Comparison of ENCODE assay signal across 7 mouse cellular contexts in the genomic region with DNA sequence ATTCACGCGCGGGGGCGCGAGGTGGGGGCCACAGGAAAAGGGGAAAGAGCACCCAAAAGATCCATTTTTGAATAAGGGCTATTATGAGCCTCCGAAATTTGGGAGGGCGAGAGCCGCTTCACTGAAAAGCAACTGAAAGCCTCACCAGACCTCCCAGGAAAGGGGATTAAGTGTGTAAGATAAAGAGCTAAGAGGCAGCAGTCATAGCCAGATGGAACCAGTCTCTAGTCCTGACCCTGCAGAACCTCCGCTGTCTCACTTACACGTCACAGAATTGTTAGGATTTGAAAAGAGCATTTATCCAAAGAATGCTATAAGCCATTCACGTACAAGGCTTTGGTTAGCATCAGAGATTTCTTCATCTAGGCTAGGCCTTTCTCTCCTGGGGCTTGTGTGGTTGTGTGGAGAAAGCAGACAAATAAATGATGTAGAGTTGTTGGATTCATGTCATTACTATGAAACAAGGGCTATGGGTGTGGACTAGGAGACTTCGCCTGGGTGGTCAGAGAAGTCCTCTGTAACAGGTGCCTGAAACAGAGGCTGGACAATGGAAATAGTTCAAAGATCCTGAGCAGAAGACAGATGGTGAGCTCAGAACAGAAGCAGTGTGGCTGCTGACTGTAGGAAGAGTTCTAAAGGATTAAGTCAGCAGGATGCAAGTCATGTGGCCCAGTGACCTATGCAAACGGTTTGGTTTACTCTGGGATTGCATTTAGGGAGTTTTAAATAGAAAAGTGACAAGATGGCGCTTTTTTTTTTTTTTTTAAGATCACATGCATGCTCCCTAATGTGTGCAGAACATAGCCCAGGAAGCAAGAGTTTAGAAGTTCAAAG. TPM values are rescaled to one million over a fixed set of nuclear protein-coding genes. Genes with fewer than 3 reads are reported as not detected.
DNase-seq lines count a peak whose midpoint lies in the region; ATAC-seq and TF ChIP-seq lines count a peak whose summit lies in the region.

No protein-coding gene starts in this region.

- DNase-seq in left cerebral cortex, adult 2 months (ENCODE audit: extremely low spot score in 1 of 2, low spot score in 2 of 2) = no peak
- no peak for DNase-seq in left cerebral cortex, postnatal 36 days (ENCODE audit: low spot score in 2 of 2)
- DNase-seq in brain, embryonic 14.5 days (ENCODE audit: low read depth) = peak; percentile 72
- DNase-seq in hindbrain, embryonic 11.5 days (ENCODE audit: low spot score) = no peak
- DNase-seq in left cerebral cortex, adult 11 months (ENCODE audit: low spot score) = no peak
- DNase-seq in thymus, postnatal 14 days = no peak

- intact Hi-C loops in left cerebral cortex, adult 2 months (cut with DNase I) = no loop called here
- intact Hi-C loops in left cerebral cortex, postnatal 36 days (cut with DNase I) = no loop called here

- no peak for TF ChIP-seq CTCF in left cerebral cortex, adult 2 months (IDR thresholded peaks at IDR 0.05)
- TF ChIP-seq CTCF in brain, embryonic 14.5 days (IDR thresholded peaks at IDR 0.05; ENCODE audit: borderline replicate concordance, extremely low read depth, insufficient read depth, insufficient read length) = no peak

- H3K4me2 ChIP-seq in hindbrain, embryonic 11.5 days (replicated peaks; ENCODE audit: low read depth, low read length) = peak overlapping the region; percentile 85
- peak overlapping the region; percentile 79 for H3K4me2 ChIP-seq in midbrain, embryonic 13.5 days (replicated peaks)

- no peaks in the 10 kb centered on the region for H3K27me3 ChIP-seq in hindbrain, embryonic 11.5 days (ENCODE audit: control insufficient read depth, insufficient read depth, low read length)
- no peaks in the 10 kb centered on the region; the same call in 1 of the 2 replicates for H3K27me3 ChIP-seq in midbrain, embryonic 13.5 days

- no peaks in the 10 kb centered on the region for H3K36me3 ChIP-seq in hindbrain, embryonic 11.5 days (ENCODE audit: control insufficient read depth, insufficient read depth, low read length)
- H3K36me3 ChIP-seq in midbrain, embryonic 13.5 days = no peaks in the 10 kb centered on the region

- ATAC-seq in hindbrain, embryonic 11.5 days (ENCODE audit: low FRiP score) = no peak
- ATAC-seq in midbrain, embryonic 13.5 days = peak; percentile 48; the same call in 1 of the 2 replicates

- peak overlapping the region; percentile 98 for H3K4me3 ChIP-seq in left cerebral cortex, adult 2 months
- peak overlapping the region; percentile 79 for H3K4me3 ChIP-seq in hindbrain, embryonic 11.5 days (ENCODE audit: low read depth, low read length)
- H3K4me3 ChIP-seq in midbrain, embryonic 13.5 days (replicated peaks) = peak overlapping the region; percentile 75

- TF ChIP-seq POLR2A in brain, embryonic 14.5 days (IDR thresholded peaks at IDR 0.05; ENCODE audit: borderline replicate concordance, extremely low read depth, insufficient read depth, insufficient read length, poor library complexity, severe bottlenecking) = no peak

- WGBS in hindbrain, embryonic 11.5 days = 20% methylated on average over 14 of the region's 14 CpGs
- WGBS in midbrain, embryonic 13.5 days = 5% methylated on average over 14 of the region's 14 CpGs

- no peaks in the 10 kb centered on the region for H3K9me3 ChIP-seq in hindbrain, embryonic 11.5 days (ENCODE audit: control insufficient read depth, low read length)
- H3K9me3 ChIP-seq in midbrain, embryonic 13.5 days = no peaks in the 10 kb centered on the region

- H3K9ac ChIP-seq in hindbrain, embryonic 11.5 days (ENCODE audit: low read depth, low read length) = peak overlapping the region; percentile 88
- peak overlapping the region; percentile 92 for H3K9ac ChIP-seq in midbrain, embryonic 13.5 days (replicated peaks)

- H3K27ac ChIP-seq in left cerebral cortex, adult 2 months = peak overlapping the region; percentile 99
- peak overlapping the region; percentile 96 for H3K27ac ChIP-seq in hindbrain, embryonic 11.5 days (ENCODE audit: low read depth, low read length)
- H3K27ac ChIP-seq in midbrain, embryonic 13.5 days = peak overlapping the region; percentile 98

- 0 out of 2 replicates have a peak, but pooled peaks cover 2% of the 10 kb centered on the region for H3K4me1 ChIP-seq in hindbrain, embryonic 11.5 days (replicated peaks; ENCODE audit: control insufficient read depth, insufficient read depth, low read length)
- H3K4me1 ChIP-seq in midbrain, embryonic 13.5 days (replicated peaks) = peaks cover 39% of the 10 kb centered on the region

RNA-seq across cellular contexts. Expression of gene Fem1b, which starts 0.7 kb away (rescaled TPM):
- 100 to 1,000 TPM; 104 to 107 TPM for total RNA-seq in left cerebral cortex, adult 2 months (2021)
- 100 to 1,000 TPM in 1 of 2 experiments, 10 to 100 TPM in 1; 98.6 to 100 TPM for total RNA-seq in left cerebral cortex, postnatal 36 days (2021)
- polyA plus RNA-seq in brain, embryonic 14.5 days (2012; rRNA removed) = 48.8 and 89.5 TPM in 2 replicates
- polyA plus RNA-seq in hindbrain, embryonic 11.5 days (2014; fragmentation: Nextera tagmentation; extraction: Ambion mirVana) = 46.9 and 53.7 TPM in 2 replicates
- polyA plus RNA-seq in midbrain, embryonic 13.5 days (2015; fragmentation: Nextera tagmentation; extraction: Ambion mirVana) = 56.2 and 58.1 TPM in 2 replicates

RNA-seq across cellular contexts. Expression of gene Cln6, which starts 26.2 kb away (rescaled TPM):
- total RNA-seq in left cerebral cortex, adult 2 months (2021) = 10 to 100 TPM; 10.0 to 11.9 TPM
- total RNA-seq in left cerebral cortex, postnatal 36 days (2021) = 10 to 100 TPM; 10.3 to 13.7 TPM
- 13.7 and 13.8 TPM in 2 replicates for polyA plus RNA-seq in brain, embryonic 14.5 days (2012; rRNA removed)
- 7.9 and 8.5 TPM in 2 replicates for polyA plus RNA-seq in hindbrain, embryonic 11.5 days (2014; fragmentation: Nextera tagmentation; extraction: Ambion mirVana)
- polyA plus RNA-seq in midbrain, embryonic 13.5 days (2015; fragmentation: Nextera tagmentation; extraction: Ambion mirVana) = 4.6 and 5.7 TPM in 2 replicates

RNA-seq across cellular contexts. Expression of gene Calml4, which starts 45.4 kb away (rescaled TPM):
- total RNA-seq in left cerebral cortex, adult 2 months (2021) = 1 to 10 TPM in 1 of 2 experiments, under 1 TPM in 1; 0.75 to 1.1 TPM
- 1 to 10 TPM in 1 of 2 experiments, not detected in 1; 1.7 TPM for total RNA-seq in left cerebral cortex, postnatal 36 days (2021)
- polyA plus RNA-seq in brain, embryonic 14.5 days (2012; rRNA removed) = 6.8 and 13.3 TPM in 2 replicates
- 4.5 and 7.5 TPM in 2 replicates for polyA plus RNA-seq in hindbrain, embryonic 11.5 days (2014; fragmentation: Nextera tagmentation; extraction: Ambion mirVana)
- 4.7 and 9.8 TPM in 2 replicates for polyA plus RNA-seq in midbrain, embryonic 13.5 days (2015; fragmentation: Nextera tagmentation; extraction: Ambion mirVana)
